Comparison of ENCODE assay signal across 8 mouse cellular contexts in the genomic region with DNA sequence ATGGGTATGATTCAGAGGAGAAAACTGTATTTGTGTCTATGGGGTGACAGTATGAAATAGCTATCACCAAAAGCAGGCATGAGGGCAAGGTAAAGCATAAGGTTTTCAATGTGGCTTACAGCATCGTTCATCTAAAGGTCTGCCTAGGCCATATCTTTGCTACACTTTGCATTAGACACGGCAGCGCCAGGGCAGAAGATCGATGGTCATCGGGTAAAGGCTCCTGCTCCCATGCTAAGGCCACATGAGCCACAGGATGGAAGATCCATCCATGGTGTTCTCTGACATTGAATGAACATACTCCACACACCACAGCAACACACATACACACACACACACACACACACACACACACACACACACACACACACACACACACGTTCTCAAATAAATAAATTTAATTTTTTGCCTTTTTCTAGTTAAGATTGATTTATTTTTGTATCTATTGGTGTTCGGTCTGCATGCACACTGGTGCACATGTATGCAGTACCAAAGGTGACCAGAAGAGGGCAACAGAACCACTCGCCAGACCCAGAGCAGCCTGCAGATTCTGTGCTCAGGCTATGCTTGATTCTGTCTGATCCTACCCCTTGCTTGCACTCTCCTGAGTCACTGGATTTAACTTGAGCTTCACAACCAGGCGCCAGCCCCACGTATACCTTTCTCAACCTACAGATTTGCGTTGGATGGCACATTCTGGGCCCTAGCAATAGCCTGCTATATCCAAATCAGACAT. TPM values are rescaled to one million over a fixed set of nuclear protein-coding genes. Genes with fewer than 3 reads are reported as not detected.
DNase-seq lines count a peak whose midpoint lies in the region; ATAC-seq and TF ChIP-seq lines count a peak whose summit lies in the region.

No protein-coding gene starts in this region.

- WGBS in embryonic facial prominence, embryonic 10.5 days: 38% methylated on average over 11 of the region's 11 CpGs
- WGBS in heart, adult 2 months: 46% methylated on average over 11 of the region's 11 CpGs
- WGBS in liver, embryonic 13.5 days (ENCODE audit: insufficient replicate concordance): 30% methylated on average over 11 of the region's 11 CpGs
- WGBS in neural tube, embryonic 15.5 days: 37% methylated on average over 11 of the region's 11 CpGs

- no peak overlapping the region for H3K4me3 ChIP-seq in embryonic facial prominence, embryonic 10.5 days
- no peak overlapping the region for H3K4me3 ChIP-seq in heart, adult 2 months
- no peak overlapping the region for H3K4me3 ChIP-seq in liver, embryonic 13.5 days (replicated peaks)
- no peak overlapping the region for H3K4me3 ChIP-seq in neural tube, embryonic 15.5 days (replicated peaks)

- H3K79me2 ChIP-seq in heart, adult 2 months (replicated peaks; ENCODE audit: control insufficient read depth, insufficient read depth, low read length): no peaks in the 10 kb centered on the region

- no peak overlapping the region for H3K9ac ChIP-seq in heart, adult 2 months (ENCODE audit: low read depth, low read length)
- H3K9ac ChIP-seq in liver, embryonic 13.5 days: no peak overlapping the region
- no peak overlapping the region for H3K9ac ChIP-seq in neural tube, embryonic 15.5 days (replicated peaks)

- no peak overlapping the region for H3K27ac ChIP-seq in embryonic facial prominence, embryonic 10.5 days (replicated peaks)
- H3K27ac ChIP-seq in heart, adult 2 months: no peak overlapping the region
- no peak overlapping the region for H3K27ac ChIP-seq in liver, embryonic 13.5 days
- H3K27ac ChIP-seq in neural tube, embryonic 15.5 days (replicated peaks): no peak overlapping the region

- no peak for TF ChIP-seq POLR2A in heart, adult 2 months (IDR thresholded peaks at IDR 0.05; ENCODE audit: insufficient read depth, low read depth, low read length)

- TF ChIP-seq EP300 in heart, adult 2 months (IDR thresholded peaks at IDR 0.05; ENCODE audit: insufficient read depth, low read depth, low read length): no peak

- H3K27me3 ChIP-seq in embryonic facial prominence, embryonic 10.5 days (replicated peaks; ENCODE audit: low read depth, poor library complexity, severe bottlenecking): no peaks in the 10 kb centered on the region
- H3K27me3 ChIP-seq in heart, adult 2 months (ENCODE audit: control insufficient read depth, insufficient read depth, low read length): no peaks in the 10 kb centered on the region
- no peaks in the 10 kb centered on the region for H3K27me3 ChIP-seq in liver, embryonic 13.5 days
- H3K27me3 ChIP-seq in neural tube, embryonic 15.5 days (replicated peaks): no peaks in the 10 kb centered on the region

- DNase-seq in CD8-positive naive resting alpha-beta T cell, adult 2 months (ENCODE audit: low read depth in 2 of 2, low spot score in 2 of 2): peak; percentile 4 to 22
- DNase-seq in adrenal gland, postnatal 25 days: peak; percentile 41
- DNase-seq in embryonic facial prominence, embryonic 10.5 days (ENCODE audit: low spot score): peak; percentile 74
- DNase-seq in heart, adult 2 months: peak; percentile 30 to 48
- DNase-seq in kidney, postnatal 25 days: peak; percentile 54 to 68
- DNase-seq in liver, embryonic 13.5 days: peak; percentile 32
- peak; percentile 47 for DNase-seq in thymus, postnatal 25 days

- H3K4me2 ChIP-seq in liver, embryonic 13.5 days: no peak overlapping the region
- no peak overlapping the region for H3K4me2 ChIP-seq in neural tube, embryonic 15.5 days

- no peaks in the 10 kb centered on the region for H3K36me3 ChIP-seq in embryonic facial prominence, embryonic 10.5 days (replicated peaks)
- H3K36me3 ChIP-seq in heart, adult 2 months (ENCODE audit: control insufficient read depth, insufficient read depth, low read length): no peaks in the 10 kb centered on the region
- H3K36me3 ChIP-seq in liver, embryonic 13.5 days: no peaks in the 10 kb centered on the region
- H3K36me3 ChIP-seq in neural tube, embryonic 15.5 days: no peaks in the 10 kb centered on the region

- intact Hi-C loops in heart, adult 2 months (cut with DNase I): loop anchor here (5.0 kb wide), 1 partner anchor 402 kb away; no protein-coding TSS in a partner anchor

- no peaks in the 10 kb centered on the region for H3K9me3 ChIP-seq in embryonic facial prominence, embryonic 10.5 days
- H3K9me3 ChIP-seq in liver, embryonic 13.5 days (replicated peaks): no peaks in the 10 kb centered on the region
- H3K9me3 ChIP-seq in neural tube, embryonic 15.5 days (replicated peaks): no peaks in the 10 kb centered on the region

- peak; percentile 74; the same call in 1 of the 2 replicates for ATAC-seq in liver, embryonic 13.5 days (ENCODE audit: low read depth)
- peak; percentile 80 for ATAC-seq in neural tube, embryonic 15.5 days (ENCODE audit: low FRiP score)

- no peaks in the 10 kb centered on the region for H3K4me1 ChIP-seq in embryonic facial prominence, embryonic 10.5 days
- no peaks in the 10 kb centered on the region for H3K4me1 ChIP-seq in heart, adult 2 months (ENCODE audit: control insufficient read depth, insufficient read depth, low read length)
- no peaks in the 10 kb centered on the region for H3K4me1 ChIP-seq in liver, embryonic 13.5 days (replicated peaks)
- H3K4me1 ChIP-seq in neural tube, embryonic 15.5 days: no peaks in the 10 kb centered on the region

- peak; percentile 80 for TF ChIP-seq CTCF in heart, adult 2 months (IDR thresholded peaks at IDR 0.05)

RNA-seq across cellular contexts. Expression of a gene that starts 36.3 kb away (rescaled TPM):
- 24.6 and 28.6 TPM in 2 replicates for total RNA-seq in adrenal gland, postnatal 25 days (2021)
- 9.9 and 10.0 TPM in 2 replicates for polyA plus RNA-seq in embryonic facial prominence, embryonic 10.5 days (2016; fragmentation: Nextera tagmentation; extraction: Ambion mirVana)
- under 1 TPM; 0.37 to 0.43 TPM for total RNA-seq in heart, adult 2 months (2021)
- polyA plus RNA-seq in heart, adult 2 months (2012; rRNA removed): 0.20 and 1.3 TPM in 2 replicates
- polyA plus RNA-seq in liver, embryonic 13.5 days (2015; fragmentation: Nextera tagmentation; extraction: Ambion mirVana): 0.12 and 0.17 TPM in 2 replicates
- polyA plus RNA-seq in neural tube, embryonic 15.5 days (2015; fragmentation: Nextera tagmentation; extraction: Ambion mirVana): 102 and 123 TPM in 2 replicates

RNA-seq across cellular contexts. Expression of a gene that starts 55.0 kb away (rescaled TPM):
- 3.6 and 4.0 TPM in 2 replicates for total RNA-seq in adrenal gland, postnatal 25 days (2021)
- 3.5 and 4.5 TPM in 2 replicates for polyA plus RNA-seq in embryonic facial prominence, embryonic 10.5 days (2016; fragmentation: Nextera tagmentation; extraction: Ambion mirVana)
- total RNA-seq in heart, adult 2 months (2021): under 1 TPM; 0.65 to 0.68 TPM
- polyA plus RNA-seq in heart, adult 2 months (2012; rRNA removed): 0.43 and 0.67 TPM in 2 replicates
- polyA plus RNA-seq in liver, embryonic 13.5 days (2015; fragmentation: Nextera tagmentation; extraction: Ambion mirVana): 1.9 and 2.5 TPM in 2 replicates
- 2.7 and 3.3 TPM in 2 replicates for polyA plus RNA-seq in neural tube, embryonic 15.5 days (2015; fragmentation: Nextera tagmentation; extraction: Ambion mirVana)

Comparison
In these comparisons a context has a peak if more than half of its experiments do, and no peak if none do; other contexts are left out.
1. DNase-seq: peak in every context shown above with its lines; median percentile 74 in embryonic facial prominence, embryonic 10.5 days; 61 in kidney, postnatal 25 days; 47 in thymus, postnatal 25 days; 41 in adrenal gland, postnatal 25 days; 39 in heart, adult 2 months; 32 in liver, embryonic 13.5 days; 13 in CD8-positive naive resting alpha-beta T cell, adult 2 months.